Mouse (Mus musculus): ENCODE data around the gene Cda.

DNA sequence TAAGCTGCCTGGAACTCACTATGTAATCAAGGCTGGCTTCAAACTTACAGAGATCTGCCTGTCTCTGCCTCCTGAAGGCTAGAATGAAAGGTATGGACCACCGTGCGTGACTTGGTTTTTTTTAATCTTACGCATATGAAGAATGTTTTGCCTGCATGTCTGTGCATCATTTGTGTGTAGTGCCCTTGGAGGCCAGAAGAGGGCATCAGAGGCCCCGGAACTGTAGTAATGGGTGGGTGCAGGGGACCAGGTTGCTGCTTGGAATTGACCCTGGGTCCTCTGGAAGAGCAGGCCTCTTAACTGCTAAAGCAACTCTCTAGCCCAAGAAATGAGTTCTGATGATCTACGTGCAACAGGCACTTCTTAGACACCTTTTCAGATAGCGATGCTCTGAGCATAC, 14.7 kb upstream of the Cda start:
- TF ChIP-seq TAL1 (IDR thresholded peaks at IDR 0.05; ENCODE audit: low read length) = no peak
- no peak for TF ChIP-seq MAZ (IDR thresholded peaks at IDR 0.05; ENCODE audit: low read depth, low read length)
- no peak for TF ChIP-seq KAT2A (conservative IDR thresholded peaks at IDR 0.05; ENCODE audit: low read depth, low read length)
- TF ChIP-seq POLR2A (IDR thresholded peaks at IDR 0.05; ENCODE audit: control insufficient read depth in 1 of 2, insufficient read depth in 1 of 2, low read depth in 1 of 2, low read length in 2 of 2, poor library complexity in 1 of 2) = no peak
- TF ChIP-seq EP300 (IDR thresholded peaks at IDR 0.05; ENCODE audit: low read depth in 1 of 2, low read length in 2 of 2) = no peak
- peak; percentile 48 to 57 (median 51) for TF ChIP-seq CTCF (IDR thresholded peaks at IDR 0.05 in 2 of 3, conservative IDR thresholded peaks at IDR 0.05 in 1 of 3; ENCODE audit: control insufficient read depth in 1 of 3, insufficient read depth in 1 of 3, low read depth in 2 of 3, low read length in 3 of 3, poor library complexity in 1 of 3, severe bottlenecking in 1 of 3)
- TF ChIP-seq TCF12 (IDR thresholded peaks at IDR 0.05; ENCODE audit: low read depth, low read length) = no peak

Measured in MEL (cell line).